Mouse (Mus musculus) E14TG2a.4 (cell line): ENCODE measurements at regions not wholly inside any gene's neighbourhood (a gene's known extent, or its start where the extent isn't known, plus 50 kb on each side); places are given as distances from the start of the nearest gene placed in this dataset.

Experiments used
- H3K27me3 ChIP-seq: 2 replicates; pipeline ENCODE4 v1.6.1; 2014; ENCODE audit warnings: low read length, control low read depth; ENCODE audit not compliant: insufficient read depth
- H3K36me3 ChIP-seq: 2 replicates; pipeline ENCODE4 v1.6.1; 2014; ENCODE audit warnings: low read length, control low read depth; ENCODE audit not compliant: insufficient read depth
- H3K4me1 ChIP-seq: replicated peaks from 2 replicates; pipeline ENCODE4 v1.6.1; 2014; ENCODE audit warnings: low read depth, low read length, control low read depth
- H3K4me3 ChIP-seq: replicated peaks from 2 replicates; pipeline ENCODE4 v1.5.1; 2014; ENCODE audit warnings: mild to moderate bottlenecking, low read length
- H3K9me3 ChIP-seq: 2 replicates; pipeline ENCODE4 v1.6.1; 2014; ENCODE audit warnings: low read length, control low read depth
- CTCF ChIP-seq: conservative IDR thresholded peaks from 2 replicates; pipeline ENCODE4 v1.5.1; 2014; ENCODE audit warnings: low read length
- NANOG ChIP-seq: IDR thresholded peaks from 2 replicates; pipeline ENCODE4 v1.6.1; 2014; ENCODE audit warnings: borderline replicate concordance, low read length, mixed read lengths
- POU5F1 ChIP-seq: IDR thresholded peaks from 2 replicates; pipeline ENCODE4 v1.6.1; 2014; ENCODE audit warnings: low read length, borderline replicate concordance

GRCm38 (mm10) chr6:94935706-94936105, 181.3 kb upstream of the Kbtbd8 start:
- Histone ChIP-seq H3K9me3 (no peaks in the 10 kb centered on the region), H3K4me3 (no peak overlapping the region), H3K27me3 (no peaks in the 10 kb centered on the region), H3K36me3 (no peaks in the 10 kb centered on the region), H3K4me1 (no peaks in the 10 kb centered on the region)
- TF ChIP-seq NANOG (no peak), CTCF (no peak), POU5F1 (no peak)

GRCm38 (mm10) chr6:94927811-94928210, 189.2 kb upstream of the Kbtbd8 start:
- Histone ChIP-seq H3K4me1 (no peaks in the 10 kb centered on the region), H3K27me3 (no peaks in the 10 kb centered on the region), H3K36me3 (no peaks in the 10 kb centered on the region), H3K4me3 (no peak overlapping the region), H3K9me3 (no peaks in the 10 kb centered on the region)
- TF ChIP-seq POU5F1, result no peak
- TF ChIP-seq NANOG, result no peak
- no peak for TF ChIP-seq CTCF

- TF ChIP-seq CTCF, result no peak
- no peak for TF ChIP-seq POU5F1
- TF ChIP-seq NANOG, result no peak
These were observed 190.3 kb upstream of the Kbtbd8 start for GRCm38 (mm10) chr6:94926652-94927211.

GRCm38 (mm10) chr6:94925408-94925807, 191.6 kb upstream of the Kbtbd8 start:
- Histone ChIP-seq H3K4me3 (no peak overlapping the region), H3K27me3 (no peaks in the 10 kb centered on the region), H3K9me3 (no peaks in the 10 kb centered on the region), H3K36me3 (no peaks in the 10 kb centered on the region), H3K4me1 (no peaks in the 10 kb centered on the region)
- TF ChIP-seq POU5F1, result no peak
- TF ChIP-seq NANOG, result no peak
- no peak for TF ChIP-seq CTCF

More at GRCm38 (mm10) chr6:94926652-94927211, 190.3 kb upstream of the Kbtbd8 start:
- Histone ChIP-seq H3K9me3 (no peaks in the 10 kb centered on the region), H3K36me3 (no peaks in the 10 kb centered on the region), H3K4me3 (no peak overlapping the region), H3K27me3 (no peaks in the 10 kb centered on the region), H3K4me1 (no peaks in the 10 kb centered on the region)

GRCm38 (mm10) chr6:94924338-94925039, 192.6 kb upstream of the Kbtbd8 start:
- no peaks in the 10 kb centered on the region for H3K4me1 ChIP-seq
- TF ChIP-seq CTCF (no peak), NANOG (no peak), POU5F1 (no peak)
- no peak overlapping the region for H3K4me3 ChIP-seq
- no peaks in the 10 kb centered on the region for H3K9me3 ChIP-seq
- no peaks in the 10 kb centered on the region for H3K36me3 ChIP-seq
- H3K27me3 ChIP-seq, result no peaks in the 10 kb centered on the region

- Histone ChIP-seq H3K9me3 (no peaks in the 10 kb centered on the region), H3K4me3 (no peak overlapping the region), H3K27me3 (no peaks in the 10 kb centered on the region), H3K36me3 (no peaks in the 10 kb centered on the region), H3K4me1 (peaks cover 3% of the 10 kb centered on the region)
- TF ChIP-seq POU5F1 (no peak), NANOG (no peak), CTCF (no peak)
These were observed 195.3 kb upstream of the Kbtbd8 start for GRCm38 (mm10) chr6:94921741-94922140.

- H3K36me3 ChIP-seq, result no peaks in the 10 kb centered on the region
- no peak overlapping the region for H3K4me3 ChIP-seq
- H3K27me3 ChIP-seq, result no peaks in the 10 kb centered on the region
- no peak for TF ChIP-seq POU5F1
- TF ChIP-seq NANOG, result no peak
- no peak for TF ChIP-seq CTCF
- peaks cover 13% of the 10 kb centered on the region for H3K4me1 ChIP-seq
- no peaks in the 10 kb centered on the region for H3K9me3 ChIP-seq
These were observed 196.3 kb upstream of the Kbtbd8 start for GRCm38 (mm10) chr6:94920770-94921169.

GRCm38 (mm10) chr6:94919194-94919743, 197.8 kb upstream of the Kbtbd8 start:
- Histone ChIP-seq H3K4me3 (no peak overlapping the region), H3K9me3 (no peaks in the 10 kb centered on the region), H3K27me3 (no peaks in the 10 kb centered on the region), H3K36me3 (no peaks in the 10 kb centered on the region), H3K4me1 (peaks cover 18% of the 10 kb centered on the region)
- no peak for TF ChIP-seq POU5F1
- TF ChIP-seq NANOG, result no peak
- no peak for TF ChIP-seq CTCF

GRCm38 (mm10) chr6:94915842-94916620, 201.0 kb upstream of the Kbtbd8 start:
- Histone ChIP-seq H3K4me3 (no peak overlapping the region), H3K9me3 (no peaks in the 10 kb centered on the region), H3K27me3 (no peaks in the 10 kb centered on the region), H3K4me1 (peaks cover 18% of the 10 kb centered on the region), H3K36me3 (no peaks in the 10 kb centered on the region)
- TF ChIP-seq CTCF (no peak), POU5F1 (no peak), NANOG (no peak)
